Mouse (Mus musculus) left cerebral cortex, postnatal 10 days (tissue): ENCODE data around the gene Fam155a. TPM values are rescaled to one million over a fixed set of nuclear protein-coding genes. Genes with fewer than 3 reads are reported as not detected.

Experiments
- DNase-seq, 2 experiments: peaks; one replicate each; pipeline ENCODE4 v3.0.0; 2021 to 2022; ENCODE audit warnings: low spot score in 2 of 2, mixed read lengths in 1 of 2; ENCODE audit errors: extremely low spot score in 1 of 2
- intact Hi-C: fragments of 180-260 bp; cut with DNase I; formaldehyde crosslinking; loops from one replicate; pipeline ENCODE4 v1.15.1; 2025
- total RNA-seq, 2 experiments: library from RNA; stranded (reverse); gene quantifications; 2 replicates each; pipeline ENCODE4 v1.2.3; 2021

Gene Fam155a
- total RNA-seq, 2 experiments from 2014 or later, result 91.8 to 105 TPM

GRCm38 (mm10) chr8:9344136-9344535, 426.8 kb downstream of the Fam155a start:
- intact Hi-C loops, result no loop called here
- DNase-seq, result no peak

- intact Hi-C loops, result no loop called here
- DNase-seq, result no peak
Measured at GRCm38 (mm10) chr8:9342998-9343397, 428.0 kb downstream of the Fam155a start.

- intact Hi-C loops, result no loop called here
- no peak for DNase-seq
Measured at GRCm38 (mm10) chr8:9342593-9342992, 428.4 kb downstream of the Fam155a start.

- no peak for DNase-seq
- intact Hi-C loops, result no loop called here
Measured at GRCm38 (mm10) chr8:9337905-9338304, 433.1 kb downstream of the Fam155a start.

- DNase-seq, result no peak
- intact Hi-C loops, result no loop called here
Measured at GRCm38 (mm10) chr8:9335933-9336303, 435.0 kb downstream of the Fam155a start.

- intact Hi-C loops, result no loop called here
- no peak for DNase-seq
Measured at GRCm38 (mm10) chr8:9335285-9335932, 435.6 kb downstream of the Fam155a start.

GRCm38 (mm10) chr8:9332766-9333165, 438.2 kb downstream of the Fam155a start:
- DNase-seq, result no peak
- intact Hi-C loops, result no loop called here

- no peak for DNase-seq
- intact Hi-C loops, result no loop called here
Measured at GRCm38 (mm10) chr8:9309456-9309855, 461.5 kb downstream of the Fam155a start.

GRCm38 (mm10) chr8:9303526-9304135, 467.3 kb downstream of the Fam155a start:
- no peak for DNase-seq
- intact Hi-C loops, result no loop called here

- DNase-seq, result no peak
- intact Hi-C loops, result no loop called here
Measured at GRCm38 (mm10) chr8:9295046-9295445, 475.9 kb downstream of the Fam155a start.

- intact Hi-C loops, result no loop called here
- no peak for DNase-seq
Measured at GRCm38 (mm10) chr8:9292532-9292931, 478.4 kb downstream of the Fam155a start.

- intact Hi-C loops, result no loop called here
- DNase-seq, result no peak
Measured at GRCm38 (mm10) chr8:9288015-9288729, 482.8 kb downstream of the Fam155a start.

GRCm38 (mm10) chr8:9274117-9274516, 496.8 kb downstream of the Fam155a start:
- intact Hi-C loops, result no loop called here
- DNase-seq, result no peak

GRCm38 (mm10) chr8:9264378-9264777, 506.6 kb downstream of the Fam155a start:
- DNase-seq, result no peak
- intact Hi-C loops, result no loop called here

- intact Hi-C loops, result no loop called here
- DNase-seq, result no peak
Measured at GRCm38 (mm10) chr8:9261527-9261926, 509.4 kb downstream of the Fam155a start.

GRCm38 (mm10) chr8:9255316-9255715, 515.6 kb downstream of the Fam155a start:
- intact Hi-C loops, result no loop called here
- no peak for DNase-seq

GRCm38 (mm10) chr8:9252991-9253390, 518.0 kb downstream of the Fam155a start:
- intact Hi-C loops, result no loop called here
- no peak for DNase-seq

GRCm38 (mm10) chr8:9248109-9248821, 522.7 kb downstream of the Fam155a start:
- intact Hi-C loops, result no loop called here
- DNase-seq, result no peak

- no peak for DNase-seq
- intact Hi-C loops, result no loop called here
Measured at GRCm38 (mm10) chr8:9245994-9246393, 525.0 kb downstream of the Fam155a start.

GRCm38 (mm10) chr8:9240996-9241395, 530.0 kb downstream of the Fam155a start:
- intact Hi-C loops, result no loop called here

More at GRCm38 (mm10) chr8:9240996-9241395, 530.0 kb downstream of the Fam155a start:
- no peak for DNase-seq
